Mouse (Mus musculus) liver, embryonic 15.5 days (tissue): Measurements from ENCODE around the gene Rab12. TPM values are rescaled to one million over a fixed set of nuclear protein-coding genes. Genes with fewer than 3 reads are reported as not detected.

Source experiments
- ATAC-seq: fragments of 200-750 bp; cut with Nextera tagmentation; 2 replicates; pipeline ENCODE4 v1.8.0; 2017; ENCODE audit warnings: moderate number of reproducible peaks, mild to moderate bottlenecking, moderate library complexity; ENCODE audit not compliant: insufficient read depth
- H3K27ac ChIP-seq: fragments of 300-500 bp; sonication (generic); replicated peaks from 2 replicates; pipeline ENCODE4 v1.5.1; 2015; ENCODE audit warnings: mild to moderate bottlenecking, inconsistent platforms
- H3K27me3 ChIP-seq: fragments of 300-500 bp; sonication (generic); 2 replicates; pipeline ENCODE4 v1.6.1; 2015; ENCODE audit warnings: mild to moderate bottlenecking, inconsistent platforms
- H3K36me3 ChIP-seq: fragments of 300-500 bp; sonication (generic); replicated peaks from 2 replicates; pipeline ENCODE4 v1.6.1; 2015; ENCODE audit warnings: moderate library complexity, mild to moderate bottlenecking, inconsistent platforms
- H3K4me1 ChIP-seq: fragments of 300-500 bp; sonication (generic); replicated peaks from 2 replicates; pipeline ENCODE4 v1.6.1; 2015; ENCODE audit warnings: inconsistent platforms
- H3K4me2 ChIP-seq: fragments of 300-500 bp; sonication (generic); 2 replicates; pipeline ENCODE4 v1.6.1; 2015; ENCODE audit warnings: moderate library complexity, mild to moderate bottlenecking, inconsistent platforms
- H3K4me3 ChIP-seq: fragments of 300-500 bp; sonication (generic); replicated peaks from 2 replicates; pipeline ENCODE4 v1.5.1; 2015; ENCODE audit warnings: mild to moderate bottlenecking, inconsistent platforms
- H3K9ac ChIP-seq: fragments of 300-500 bp; sonication (generic); 2 replicates; pipeline ENCODE4 v1.6.1; 2015; ENCODE audit warnings: moderate library complexity, mild to moderate bottlenecking, inconsistent platforms
- H3K9me3 ChIP-seq: fragments of 300-500 bp; sonication (generic); replicated peaks from 2 replicates; pipeline ENCODE4 v1.6.1; 2016; ENCODE audit warnings: inconsistent platforms
- WGBS: fragments of 180-500 bp; shearing (Covaris S2); methylation state at CpG from one replicate; pipeline ENCODE4 v1.1.7; 2015; ENCODE audit warnings: mixed read lengths; ENCODE audit not compliant: insufficient replicate concordance; 5-methylcytosine and 5-hydroxymethylcytosine counted together
- polyA plus RNA-seq: library from polyadenylated mRNA; unstranded; fragments of >200 nt; fragmentation: Nextera tagmentation; extraction: Ambion mirVana; gene quantifications from 2 replicates; pipeline ENCODE4 v1.2.1, GENCODE M21; 2015

The Rab12 gene
- polyA plus RNA-seq, 1 experiment from 2014 or later: 6.4 TPM

GRCm38 (mm10) chr17:66479311-66479710 lies 40.2 kb downstream of the Rab12 start:
- no peak; the same call in 1 of the 2 replicates for ATAC-seq
- H3K9ac ChIP-seq: no peak overlapping the region; the same call in 1 of the 2 replicates
- peaks cover 26% of the 10 kb centered on the region for H3K27me3 ChIP-seq
- WGBS: 14% methylated on average over 13 of the region's 13 CpGs
- H3K4me1 ChIP-seq: peaks cover 20% of the 10 kb centered on the region
- no peaks in the 10 kb centered on the region for H3K36me3 ChIP-seq
- H3K4me3 ChIP-seq: peak overlapping the region; percentile 37
- H3K9me3 ChIP-seq: no peaks in the 10 kb centered on the region
- peak overlapping the region; percentile 68 for H3K4me2 ChIP-seq
- H3K27ac ChIP-seq: no peak overlapping the region

DNA sequence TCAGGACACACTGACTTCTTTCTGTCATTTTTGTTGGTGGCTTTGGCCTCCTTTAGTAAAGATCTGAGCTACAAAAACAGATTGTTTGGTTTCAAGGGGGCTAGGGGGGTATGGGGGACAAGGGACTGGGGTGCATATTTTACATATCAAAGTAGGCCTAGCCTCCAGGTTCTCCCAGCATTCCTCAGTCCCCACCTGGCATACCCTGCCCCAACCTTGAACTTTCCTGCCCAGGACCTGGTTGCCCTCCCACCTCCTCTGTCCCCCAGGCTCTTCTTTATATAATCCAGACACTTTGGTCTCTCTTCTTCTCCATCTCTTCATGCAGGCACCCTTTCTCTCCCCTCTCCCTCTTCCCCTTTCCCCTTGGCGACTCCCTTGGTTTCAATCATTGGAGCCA lies 46.3 kb downstream of the Rab12 start:
- Histone ChIP-seq H3K4me3 (no peak overlapping the region), H3K9ac (no peak overlapping the region), H3K4me1 (no peaks in the 10 kb centered on the region), H3K9me3 (no peaks in the 10 kb centered on the region), H3K27me3 (0 out of 2 replicates have a peak, but pooled peaks cover under 1% of the 10 kb centered on the region), H3K4me2 (no peak overlapping the region), H3K36me3 (no peaks in the 10 kb centered on the region), H3K27ac (no peak overlapping the region)
- no peak for ATAC-seq
- 71% methylated on average over 1 of the region's 1 CpGs for WGBS

- no peak overlapping the region for H3K27ac ChIP-seq
- no peak overlapping the region for H3K4me2 ChIP-seq
- ATAC-seq: no peak
- no peaks in the 10 kb centered on the region for H3K9me3 ChIP-seq
- H3K9ac ChIP-seq: no peak overlapping the region
- H3K36me3 ChIP-seq: no peaks in the 10 kb centered on the region
- H3K27me3 ChIP-seq: no peaks in the 10 kb centered on the region
- H3K4me1 ChIP-seq: no peaks in the 10 kb centered on the region
- WGBS: 43% methylated on average over 5 of the region's 5 CpGs
- no peak overlapping the region for H3K4me3 ChIP-seq
Measured at GRCm38 (mm10) chr17:66471775-66472174, 47.8 kb downstream of the Rab12 start.

DNA sequence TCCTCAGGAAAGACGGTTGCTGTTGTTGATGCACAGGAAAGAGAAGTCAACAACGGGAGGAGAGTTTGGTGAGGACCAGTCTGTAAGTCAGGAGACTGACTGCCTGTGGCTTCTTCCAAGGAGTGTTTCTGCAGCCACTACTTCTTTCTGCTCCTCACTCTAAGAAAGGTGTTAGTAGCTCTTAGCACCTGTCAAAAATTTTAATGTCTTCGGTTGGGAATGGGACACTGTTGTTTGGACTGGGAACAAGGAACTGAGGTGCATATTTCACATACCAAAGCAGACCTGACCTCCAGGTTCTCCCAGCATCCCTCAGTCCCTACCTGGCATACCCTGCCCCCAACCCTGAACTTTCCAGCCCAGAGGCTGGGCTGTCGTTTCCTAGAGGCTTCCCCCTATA lies 48.3 kb downstream of the Rab12 start:
- 49% methylated on average over 4 of the region's 4 CpGs for WGBS
- Histone ChIP-seq H3K9me3 (no peaks in the 10 kb centered on the region), H3K36me3 (no peaks in the 10 kb centered on the region), H3K9ac (no peak overlapping the region), H3K4me3 (no peak overlapping the region), H3K27me3 (no peaks in the 10 kb centered on the region), H3K4me1 (no peaks in the 10 kb centered on the region), H3K27ac (no peak overlapping the region), H3K4me2 (no peak overlapping the region)
- ATAC-seq: no peak

- no peak for ATAC-seq
- Histone ChIP-seq H3K27me3 (no peaks in the 10 kb centered on the region), H3K4me2 (no peak overlapping the region), H3K9me3 (no peaks in the 10 kb centered on the region), H3K4me3 (no peak overlapping the region), H3K4me1 (no peaks in the 10 kb centered on the region), H3K27ac (no peak overlapping the region), H3K36me3 (no peaks in the 10 kb centered on the region), H3K9ac (no peak overlapping the region)
- WGBS: 42% methylated on average over 8 of the region's 8 CpGs
Measured at GRCm38 (mm10) chr17:66470020-66470419, 49.5 kb downstream of the Rab12 start.

- Histone ChIP-seq H3K36me3 (no peaks in the 10 kb centered on the region), H3K9ac (no peak overlapping the region), H3K9me3 (no peaks in the 10 kb centered on the region), H3K4me2 (no peak overlapping the region), H3K4me1 (no peaks in the 10 kb centered on the region), H3K27ac (no peak overlapping the region), H3K4me3 (no peak overlapping the region), H3K27me3 (peaks cover 18% of the 10 kb centered on the region)
- 77% methylated on average over 1 of the region's 1 CpGs for WGBS
- no peak for ATAC-seq
Measured at GRCm38 (mm10) chr17:66457278-66457677, 62.3 kb downstream of the Rab12 start.

DNA sequence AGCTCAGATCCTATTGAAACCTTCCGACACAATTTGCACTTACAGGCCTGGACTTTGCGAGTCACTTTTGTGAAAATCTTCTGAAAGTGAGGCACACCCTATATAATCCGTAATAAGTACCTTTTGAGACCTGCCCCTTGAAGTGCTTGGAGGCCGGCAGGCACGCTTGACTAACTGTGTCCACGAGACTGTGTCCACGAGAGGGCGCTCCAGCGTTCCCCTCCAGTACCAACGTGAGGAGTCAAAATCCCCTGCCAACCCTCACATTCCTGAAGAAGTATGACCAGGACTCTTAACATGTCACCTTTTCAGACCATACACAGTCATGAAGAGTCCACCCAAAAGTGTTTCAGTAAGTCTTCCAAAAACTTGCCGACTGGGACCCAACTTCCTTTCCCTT lies 68.4 kb downstream of the Rab12 start:
- no peak overlapping the region for H3K9ac ChIP-seq
- H3K4me2 ChIP-seq: no peak overlapping the region
- no peak for ATAC-seq
- H3K4me1 ChIP-seq: peaks cover 18% of the 10 kb centered on the region; the same call in 1 of the 2 replicates
- H3K27ac ChIP-seq: no peak overlapping the region
- no peaks in the 10 kb centered on the region for H3K9me3 ChIP-seq
- no peaks in the 10 kb centered on the region for H3K36me3 ChIP-seq
- 4% methylated on average over 11 of the region's 11 CpGs for WGBS
- H3K4me3 ChIP-seq: no peak overlapping the region
- peaks cover 79% of the 10 kb centered on the region for H3K27me3 ChIP-seq

DNA sequence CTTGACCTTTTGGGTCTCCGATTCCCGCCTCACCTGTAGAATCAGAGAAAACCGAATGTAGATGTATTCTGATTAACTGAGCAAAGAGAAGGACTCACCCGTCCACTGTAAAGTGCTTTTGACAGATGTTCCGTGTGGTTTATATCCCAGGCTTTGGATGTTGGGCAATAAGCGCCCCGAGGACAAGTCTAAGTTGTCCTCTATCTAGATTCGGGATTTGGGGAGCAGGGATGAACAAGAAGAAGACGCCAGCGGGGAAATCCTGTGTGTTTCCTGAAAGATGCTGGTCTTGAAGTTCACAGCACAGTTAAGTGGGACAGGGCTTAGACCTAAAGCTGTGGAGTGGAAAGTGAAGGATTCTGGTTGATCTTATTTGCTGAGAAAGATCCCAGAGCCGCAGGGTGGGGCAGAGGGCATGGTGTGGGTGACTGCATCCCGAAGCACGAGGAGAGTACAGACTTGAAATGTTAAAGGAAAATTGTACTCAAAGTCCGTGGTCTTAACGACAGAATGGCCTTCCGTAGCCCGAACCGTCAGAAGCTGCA lies 68.9 kb downstream of the Rab12 start:
- 5% methylated on average over 18 of the region's 18 CpGs for WGBS
- H3K4me2 ChIP-seq: peak overlapping the region; percentile 77
- H3K36me3 ChIP-seq: no peaks in the 10 kb centered on the region
- ATAC-seq: no peak
- no peak overlapping the region; the same call in 1 of the 2 replicates for H3K4me3 ChIP-seq
- H3K27ac ChIP-seq: no peak overlapping the region
- H3K9me3 ChIP-seq: no peaks in the 10 kb centered on the region
- no peak overlapping the region for H3K9ac ChIP-seq
- peaks cover 18% of the 10 kb centered on the region; the same call in 1 of the 2 replicates for H3K4me1 ChIP-seq
- peaks cover 84% of the 10 kb centered on the region for H3K27me3 ChIP-seq

DNA sequence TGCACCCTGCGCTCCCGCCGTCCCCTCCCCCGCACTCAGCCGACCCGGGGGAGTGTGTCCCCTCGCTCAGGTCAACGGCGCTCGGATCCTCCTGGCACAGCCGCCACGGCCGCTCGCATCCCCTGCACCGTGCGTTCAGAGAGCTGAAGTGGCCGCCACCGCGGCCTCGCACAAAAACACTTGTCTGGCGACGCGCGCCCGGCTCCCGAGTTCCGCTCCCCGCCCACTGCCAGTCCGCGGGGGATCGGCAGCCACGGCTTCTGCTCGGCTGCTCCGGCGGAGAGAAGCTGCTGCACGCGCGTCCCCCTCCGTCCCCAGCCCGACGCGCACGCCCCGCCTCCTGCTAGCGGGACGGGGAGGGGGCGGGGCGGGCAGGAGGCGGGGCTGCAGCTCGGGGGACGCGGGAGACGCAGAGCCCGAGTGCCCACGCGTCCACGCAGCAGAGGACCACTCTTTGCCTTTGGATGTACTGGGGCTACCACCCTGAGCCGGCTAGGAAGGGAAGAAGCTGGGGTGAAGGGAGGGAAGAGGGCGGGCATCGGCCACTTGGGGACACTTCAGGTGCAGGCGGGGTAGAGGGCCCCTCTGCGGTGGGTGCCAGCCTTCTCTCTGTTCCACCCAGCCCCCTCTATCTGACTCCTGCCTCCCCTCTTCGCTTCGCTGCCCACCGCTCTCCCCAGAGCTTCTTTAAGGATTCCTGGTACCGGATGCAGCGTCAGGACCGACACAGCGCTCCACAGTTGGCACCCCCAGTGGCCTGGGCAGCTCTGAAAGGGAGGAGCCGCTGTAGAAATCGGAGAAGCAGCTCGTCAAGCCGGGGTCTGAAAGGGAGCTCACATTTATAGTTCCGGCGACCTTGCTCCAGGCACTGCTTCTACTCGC lies 69.8 kb downstream of the Rab12 start, which contains the start of gene Mtcl1:
Gene Mtcl1, minus strand, starts transcription at position 291 of the 882 bp plus-strand sequence.
- WGBS: under 1% methylated on average over 76 of the region's 76 CpGs
- no peaks in the 10 kb centered on the region for H3K9me3 ChIP-seq
- H3K4me2 ChIP-seq: peak within 1 kb of the TSS; percentile 77
- no peak within 1 kb of the TSS for H3K9ac ChIP-seq
- peak within 1 kb of the TSS; percentile 52 for H3K4me3 ChIP-seq
- peaks cover 86% of the 10 kb centered on the region for H3K27me3 ChIP-seq
- H3K36me3 ChIP-seq: no peaks in the 10 kb centered on the region
- peaks cover 18% of the 10 kb centered on the region; the same call in 1 of the 2 replicates for H3K4me1 ChIP-seq
- ATAC-seq: peak; percentile 22
- no peak within 1 kb of the TSS for H3K27ac ChIP-seq

- H3K27me3 ChIP-seq: peaks cover 89% of the 10 kb centered on the region
- H3K9ac ChIP-seq: no peak overlapping the region
- peak; percentile 31; the same call in 1 of the 2 replicates for ATAC-seq
- H3K4me1 ChIP-seq: peaks cover 18% of the 10 kb centered on the region; the same call in 1 of the 2 replicates
- peak overlapping the region; percentile 77 for H3K4me2 ChIP-seq
- H3K4me3 ChIP-seq: peak overlapping the region; percentile 52
- 1% methylated on average over 125 of the region's 136 CpGs for WGBS
- H3K9me3 ChIP-seq: no peaks in the 10 kb centered on the region
- H3K36me3 ChIP-seq: no peaks in the 10 kb centered on the region
- H3K27ac ChIP-seq: no peak overlapping the region
Measured at GRCm38 (mm10) chr17:66448421-66449405, 70.8 kb downstream of the Rab12 start.
